Mouse (Mus musculus): ENCODE measurements at regions not wholly inside any gene's neighbourhood (a gene's known extent, or its start where the extent isn't known, plus 50 kb on each side); places are given as distances from the start of the nearest gene placed in this dataset.

GRCm38 (mm10) chr12:112369581-112370371 lies 119.5 kb upstream of the A530016L24Rik start:
- DNase-seq = peak; percentile 44 to 65
- intact Hi-C loops (cut with DNase I) = loop anchor here (5.0 kb wide), 1 partner anchor 103 kb away; no protein-coding TSS in a partner anchor

- intact Hi-C loops (cut with DNase I) = loop anchor here (5.0 kb wide), 1 partner anchor 100 kb away; no protein-coding TSS in a partner anchor
- DNase-seq = no peak
Measured at GRCm38 (mm10) chr12:112372234-112373050, 116.8 kb upstream of the A530016L24Rik start.

- DNase-seq = no peak
- intact Hi-C loops (cut with DNase I) = loop anchor here (5.0 kb wide), 1 partner anchor 98 kb away; no protein-coding TSS in a partner anchor
Measured at GRCm38 (mm10) chr12:112373966-112374365, 115.3 kb upstream of the A530016L24Rik start.

- intact Hi-C loops (cut with DNase I) = no loop called here
- DNase-seq = no peak
Measured at GRCm38 (mm10) chr12:112376236-112376635, 113.0 kb upstream of the A530016L24Rik start.

- no peak for DNase-seq
- intact Hi-C loops (cut with DNase I) = no loop called here
Measured at GRCm38 (mm10) chr12:112376701-112377100, 112.5 kb upstream of the A530016L24Rik start.

- intact Hi-C loops (cut with DNase I) = no loop called here
- DNase-seq = no peak
Measured at GRCm38 (mm10) chr12:112378482-112379243, 110.6 kb upstream of the A530016L24Rik start.

GRCm38 (mm10) chr12:112387836-112388235 lies 101.4 kb upstream of the A530016L24Rik start:
- intact Hi-C loops (cut with DNase I) = no loop called here
- DNase-seq = peak in 1 of 2 experiments; percentile 15

GRCm38 (mm10) chr12:112395909-112396308 lies 93.3 kb upstream of the A530016L24Rik start:
- intact Hi-C loops (cut with DNase I) = no loop called here
- DNase-seq = no peak

GRCm38 (mm10) chr12:112403688-112404240 lies 85.5 kb upstream of the A530016L24Rik start:
- intact Hi-C loops (cut with DNase I) = no loop called here
- no peak for DNase-seq

- no peak for DNase-seq
- intact Hi-C loops (cut with DNase I) = no loop called here
Measured at GRCm38 (mm10) chr12:112404338-112404737, 84.9 kb upstream of the A530016L24Rik start.

- intact Hi-C loops (cut with DNase I) = no loop called here
- no peak for DNase-seq
Measured at GRCm38 (mm10) chr12:112405781-112406213, 83.5 kb upstream of the A530016L24Rik start.

- intact Hi-C loops (cut with DNase I) = loop anchor here (2.0 kb wide), 1 partner anchor 63 kb away; no protein-coding TSS in a partner anchor
Measured at GRCm38 (mm10) chr12:112411612-112412350, 77.5 kb upstream of the A530016L24Rik start.

GRCm38 (mm10) chr12:112412351-112412697 lies 76.9 kb upstream of the A530016L24Rik start:
- DNase-seq = no peak
- intact Hi-C loops (cut with DNase I) = no loop called here

More at GRCm38 (mm10) chr12:112411612-112412350, 77.5 kb upstream of the A530016L24Rik start:
- peak; percentile 10 to 25 for DNase-seq

- intact Hi-C loops (cut with DNase I) = no loop called here
- DNase-seq = no peak
Measured at GRCm38 (mm10) chr12:112415926-112416473, 73.2 kb upstream of the A530016L24Rik start.

GRCm38 (mm10) chr12:112416537-112416936 lies 72.7 kb upstream of the A530016L24Rik start:
- intact Hi-C loops (cut with DNase I) = no loop called here
- no peak for DNase-seq

GRCm38 (mm10) chr12:112418636-112419035 lies 70.6 kb upstream of the A530016L24Rik start:
- intact Hi-C loops (cut with DNase I) = no loop called here
- DNase-seq = no peak

- intact Hi-C loops (cut with DNase I) = no loop called here
- no peak for DNase-seq
Measured at GRCm38 (mm10) chr12:112422177-112422576, 67.1 kb upstream of the A530016L24Rik start.

GRCm38 (mm10) chr12:112424150-112424549 lies 65.1 kb upstream of the A530016L24Rik start:
- DNase-seq = no peak
- intact Hi-C loops (cut with DNase I) = no loop called here

GRCm38 (mm10) chr12:112426681-112427080 lies 62.6 kb upstream of the A530016L24Rik start:
- DNase-seq = no peak
- intact Hi-C loops (cut with DNase I) = no loop called here
